Mouse (Mus musculus) natural killer cell, adult 2 months (primary cell): ENCODE data around the gene Ttc7.
A peak's percentile ranks its signal among the peaks of the same experiment; 100 is the strongest.
"Not testable (repeated sequence)": the region's sequence is repeated elsewhere in the genome, so short reads cannot be mapped to it uniquely, and the experiment has no call there.

Source experiments
- DNase-seq, 2 experiments: peaks; one replicate each; pipeline ENCODE4 v3.0.0; 2022; ENCODE audit warnings: low spot score in 2 of 2

The Ttc7 gene

DNA sequence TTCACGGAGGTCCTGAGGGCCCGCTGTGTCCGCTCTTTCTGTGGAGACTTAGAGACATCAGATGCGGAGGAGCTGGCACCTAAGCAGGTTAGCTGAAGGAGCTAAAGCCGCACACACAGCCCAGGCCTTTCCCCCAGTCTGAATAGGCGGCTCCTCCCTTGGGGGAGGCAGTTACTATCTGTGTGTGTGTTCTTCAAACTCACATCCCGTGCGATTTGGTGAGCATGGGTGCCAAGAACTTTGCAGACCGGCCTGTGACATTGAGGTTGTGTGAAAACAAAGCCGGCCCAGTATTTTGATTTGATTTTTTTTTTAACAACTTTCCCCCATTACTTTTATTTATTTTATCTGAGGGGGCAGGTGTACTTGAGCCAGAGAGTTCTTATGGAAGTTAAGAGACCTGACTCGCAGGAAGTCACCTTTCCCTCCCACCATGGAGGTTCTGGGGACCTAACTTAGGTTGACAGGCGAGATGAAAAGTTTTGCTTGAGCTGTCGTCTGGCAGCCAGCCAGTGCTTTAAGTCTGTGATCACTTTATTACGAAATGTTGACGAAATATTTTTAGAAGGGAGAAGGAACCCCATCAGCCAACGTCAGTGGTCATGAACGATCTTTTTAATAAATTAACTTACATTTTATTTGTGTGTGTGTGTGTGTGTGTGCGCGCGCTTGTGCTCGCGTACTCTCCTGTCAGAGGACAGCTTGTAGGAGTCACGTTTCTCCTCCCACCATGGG, 3.2 kb downstream of the Ttc7 start:
- peak in 1 of 2 experiments; percentile 23 for DNase-seq

DNA sequence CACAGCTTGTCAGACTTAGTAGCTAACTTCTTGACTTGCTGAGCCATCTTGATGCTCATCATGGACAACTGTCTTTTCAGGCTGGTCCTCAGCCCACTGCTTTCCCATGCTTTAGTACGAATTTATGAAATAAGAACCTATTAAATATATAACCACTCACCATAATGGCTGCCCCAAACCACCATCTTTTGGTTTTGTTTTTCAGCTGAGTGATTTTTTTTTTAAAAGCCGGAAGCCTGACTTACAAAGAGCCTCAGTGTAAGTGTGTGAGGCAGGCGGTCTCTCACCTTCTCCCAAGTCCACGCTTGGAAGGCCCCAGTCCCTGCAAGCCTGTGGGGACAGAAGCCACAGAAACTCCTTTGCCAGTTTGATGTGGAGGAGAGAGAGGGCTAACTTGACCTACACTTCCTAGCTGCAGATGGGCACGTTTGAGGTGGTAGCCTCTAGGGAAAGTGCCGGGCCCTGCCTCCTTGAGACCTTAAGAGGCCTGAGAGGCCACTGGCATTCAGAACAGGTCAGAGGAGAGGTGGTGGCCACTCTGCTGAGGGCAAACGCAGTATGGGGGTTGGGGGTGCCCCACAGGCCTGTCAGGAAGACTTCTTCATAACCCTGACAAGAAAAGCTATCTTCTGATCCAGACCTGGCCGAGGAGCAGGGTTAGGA, 3.9 kb downstream of the Ttc7 start:
- DNase-seq, result peak; percentile 30 to 43

DNA sequence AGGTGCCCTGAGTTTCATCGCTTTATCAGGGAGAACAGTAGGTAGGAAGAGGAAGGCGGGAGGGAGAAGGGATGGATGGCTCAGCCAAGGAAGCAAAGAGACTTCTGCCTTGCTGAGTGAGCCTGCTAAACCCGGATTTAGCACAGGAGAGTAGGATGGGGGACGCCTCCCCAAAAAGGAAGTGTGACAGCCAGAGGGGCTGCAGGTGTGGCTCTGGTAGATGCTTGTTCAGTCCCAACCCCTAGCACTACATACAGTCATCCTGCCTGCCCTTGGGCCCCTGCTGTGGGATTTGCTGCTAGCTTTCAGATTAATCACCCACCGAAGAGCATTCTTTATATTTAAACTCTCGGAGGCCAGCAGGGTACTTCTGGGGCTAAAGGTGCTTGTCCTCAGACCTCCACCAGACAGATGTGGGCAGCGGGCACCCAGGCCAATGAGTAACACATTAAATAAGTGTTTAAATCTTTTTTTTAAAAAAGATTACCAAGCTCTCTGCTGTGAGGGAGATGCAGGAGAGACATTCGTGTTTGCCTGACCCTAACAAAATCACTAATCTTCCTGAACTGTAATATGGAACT, 4.6 kb downstream of the Ttc7 start:
- no peak for DNase-seq

DNA sequence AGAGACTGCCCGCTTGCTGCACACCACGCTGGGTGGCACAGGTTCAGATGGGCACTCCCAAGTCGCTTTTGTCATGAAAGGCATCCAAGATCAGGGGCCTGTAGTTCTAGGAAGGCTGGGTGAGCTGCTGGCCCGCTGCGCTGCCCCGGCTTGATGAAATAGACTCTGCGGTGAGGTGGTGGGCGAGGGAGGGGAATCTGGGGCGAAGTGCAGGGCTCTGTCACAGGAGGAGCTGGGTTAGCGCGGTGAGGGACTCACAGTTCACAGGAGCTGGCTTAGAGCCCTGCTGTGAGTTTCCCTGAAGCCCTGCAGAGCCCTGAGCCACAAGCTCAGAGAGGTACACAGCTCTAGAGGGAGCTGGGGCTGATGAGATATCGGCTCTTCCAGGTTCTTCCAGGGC, 5.4 kb downstream of the Ttc7 start:
- DNase-seq, result no peak

DNA sequence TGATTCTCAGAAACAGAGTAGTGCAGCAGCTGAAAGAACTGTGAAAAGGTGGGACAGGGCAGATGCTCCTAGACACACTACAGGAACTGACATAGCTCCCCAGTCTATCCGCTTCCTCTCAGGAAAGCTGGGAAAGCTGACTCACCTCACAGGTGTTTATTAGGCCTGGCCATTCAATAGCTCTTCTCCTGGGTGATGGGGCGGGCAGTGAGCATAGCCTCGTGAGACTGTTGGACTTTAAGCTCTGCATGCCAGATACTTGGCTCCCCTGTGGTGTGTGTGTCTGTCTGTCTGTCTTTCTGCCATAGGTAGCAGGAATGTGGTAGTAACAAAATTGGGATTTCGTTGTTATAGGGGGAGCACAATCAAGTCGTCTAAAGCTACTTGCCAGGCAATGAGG, 6.7 kb downstream of the Ttc7 start:
- no peak for DNase-seq

DNA sequence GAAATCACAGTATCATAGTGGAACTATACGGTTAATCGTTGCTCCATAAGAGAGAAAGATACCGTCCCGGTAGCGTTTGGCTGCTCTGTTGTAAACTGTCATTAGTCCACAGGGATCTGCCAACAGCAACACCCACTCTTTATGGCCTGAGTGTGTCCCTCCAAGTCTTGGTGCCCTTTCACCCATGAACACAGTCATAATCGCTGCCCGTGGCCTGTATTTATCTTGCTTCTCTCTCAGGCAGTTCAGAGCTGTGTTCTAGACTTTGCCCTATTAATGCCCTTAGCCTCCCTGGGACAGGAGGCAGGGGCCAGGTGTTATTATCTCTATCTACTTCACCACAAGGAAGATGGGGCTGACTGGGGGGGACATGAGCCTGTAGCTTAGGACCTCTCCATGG, 8.4 kb downstream of the Ttc7 start:
- DNase-seq, result no peak

DNA sequence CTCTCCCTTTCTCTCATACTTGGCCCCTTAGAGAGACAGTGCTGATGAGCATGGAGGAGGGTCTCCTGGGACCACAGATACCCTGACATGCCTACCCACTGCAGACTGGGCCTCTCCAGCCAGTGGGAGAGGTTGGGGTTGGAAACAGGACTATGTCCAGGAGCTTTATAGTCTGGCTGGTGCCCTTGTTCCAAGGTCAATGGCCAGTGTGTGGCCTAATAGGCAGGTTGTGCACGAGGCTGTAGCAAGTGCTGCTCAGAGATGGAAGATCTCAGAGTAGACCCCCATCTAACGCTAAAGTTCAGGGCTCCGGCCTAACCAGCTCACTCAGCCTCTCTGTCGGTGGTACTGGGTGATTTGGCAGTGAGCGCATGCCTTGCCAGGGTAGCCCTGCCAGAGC, 9.1 kb downstream of the Ttc7 start:
- no peak for DNase-seq

DNA sequence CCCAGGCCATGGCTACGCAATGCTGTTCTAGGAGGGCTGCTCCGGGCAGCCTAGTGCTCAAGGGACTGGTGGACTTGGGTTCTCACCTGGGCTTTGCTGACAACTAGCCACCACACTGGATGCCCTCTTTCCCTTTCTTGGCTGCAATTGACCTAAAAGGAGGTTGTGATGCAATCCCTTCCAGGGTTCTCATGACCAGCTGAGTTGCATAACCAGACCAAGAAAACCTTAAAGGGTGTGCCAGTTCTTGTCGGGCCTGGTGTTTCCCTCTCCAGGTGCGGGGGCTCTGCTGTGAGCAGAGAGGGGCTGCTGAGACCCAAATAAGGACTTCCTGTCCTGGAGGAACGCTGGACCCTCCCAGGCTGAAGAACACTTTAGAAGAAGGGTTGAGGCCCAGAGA, 10.4 kb downstream of the Ttc7 start:
- no peak for DNase-seq

DNA sequence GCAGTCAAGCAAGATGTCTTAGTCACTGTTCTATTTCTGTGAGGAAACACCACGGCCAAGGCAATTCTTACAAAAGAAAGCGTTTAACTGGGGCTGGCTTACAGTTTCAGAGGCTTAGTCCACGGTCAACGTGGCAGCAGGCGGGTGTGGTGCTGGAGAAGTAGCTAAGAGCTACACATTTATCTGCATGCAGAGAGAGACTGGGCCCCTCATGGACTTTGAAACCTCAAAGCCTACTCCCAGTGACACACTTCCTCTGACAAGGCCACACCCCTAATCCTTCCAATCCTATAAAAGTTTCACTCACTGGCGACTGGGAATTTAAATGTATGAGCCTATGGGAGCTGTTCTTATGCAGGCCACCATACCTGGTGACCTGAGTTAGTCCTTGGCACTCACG, 13.1 kb downstream of the Ttc7 start:
- no peak for DNase-seq

DNA sequence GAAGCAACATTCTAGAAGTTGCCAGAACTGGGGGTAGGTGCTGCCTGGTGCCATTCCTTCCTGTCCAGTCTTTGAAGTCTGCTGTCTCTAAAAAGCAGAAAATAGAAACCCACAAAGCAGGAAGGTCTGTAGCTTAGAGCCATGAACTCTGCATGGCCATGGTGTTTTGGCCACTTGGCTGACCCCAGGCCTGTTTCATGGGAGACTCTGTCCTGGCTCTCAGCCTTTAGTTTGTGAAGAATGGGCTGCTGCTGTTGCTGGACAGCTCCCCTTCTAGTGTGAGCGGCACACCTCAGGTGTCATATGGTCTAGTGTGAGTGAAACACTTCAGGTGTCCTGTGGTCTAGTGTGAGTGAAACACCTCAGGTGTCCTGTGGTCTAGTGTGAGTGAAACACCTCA, 14.0 kb downstream of the Ttc7 start:
- DNase-seq, result not testable (repeated sequence)

DNA sequence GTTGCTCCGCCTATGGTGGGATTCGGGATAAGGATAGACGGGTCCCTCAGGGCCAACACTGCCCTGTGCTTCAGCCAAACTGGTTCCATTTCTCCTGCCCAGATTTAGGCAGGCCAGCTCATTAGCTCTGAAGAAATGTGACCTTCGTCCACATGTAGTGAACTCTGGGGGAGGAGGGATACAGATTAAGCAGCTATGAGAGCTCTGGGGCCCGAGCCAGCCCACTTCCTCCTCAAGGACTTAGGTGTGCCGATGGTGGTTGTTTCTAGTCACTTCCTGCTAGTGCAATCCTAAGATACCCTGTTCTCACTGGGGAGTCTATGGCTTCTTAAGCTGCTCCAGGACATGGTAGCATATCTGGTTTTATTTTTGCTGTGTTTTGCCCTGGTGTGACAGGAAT, 16.3 kb downstream of the Ttc7 start:
- DNase-seq, result peak; percentile 54 to 59

DNA sequence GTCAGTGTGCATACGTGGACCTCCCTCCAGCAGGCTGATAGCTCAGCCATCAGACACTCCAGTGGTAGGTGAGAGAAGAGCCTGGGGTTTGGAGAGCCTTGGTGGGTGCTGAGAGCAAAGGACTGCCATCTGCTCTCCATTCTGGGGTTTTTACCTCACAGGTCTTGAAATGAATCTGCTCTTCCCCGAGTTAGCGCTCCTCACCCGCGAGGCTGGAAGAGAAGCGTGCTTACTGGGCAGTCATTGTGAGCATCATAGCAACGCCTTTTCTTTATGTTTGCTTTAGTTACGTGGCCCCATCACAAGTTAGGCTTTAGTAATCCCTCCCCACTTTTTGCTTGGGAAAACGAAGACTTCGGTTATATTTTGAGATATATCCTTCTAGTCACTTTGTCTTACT, 17.7 kb downstream of the Ttc7 start:
- DNase-seq, result no peak

DNA sequence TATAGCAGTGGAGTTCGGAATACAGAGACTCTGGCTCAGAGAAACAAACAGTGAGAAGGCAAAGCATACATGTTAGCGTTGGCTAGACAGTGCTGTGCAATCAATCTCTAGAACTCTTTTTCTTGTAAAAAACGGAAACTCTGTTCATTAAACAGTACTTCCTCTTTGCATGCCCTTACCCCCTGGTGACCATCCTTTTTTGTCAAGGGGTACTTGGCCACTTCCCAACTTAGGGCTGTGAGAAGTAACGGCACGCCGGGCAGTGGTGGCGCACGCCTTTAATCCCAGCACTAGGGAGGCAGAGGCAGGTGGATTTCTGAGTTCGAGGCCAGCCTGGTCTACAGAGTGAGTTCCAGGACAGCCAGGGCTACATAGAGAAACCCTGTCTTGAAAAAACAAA, 18.9 kb downstream of the Ttc7 start:
- peak in 1 of 2 experiments; percentile 56 for DNase-seq

DNA sequence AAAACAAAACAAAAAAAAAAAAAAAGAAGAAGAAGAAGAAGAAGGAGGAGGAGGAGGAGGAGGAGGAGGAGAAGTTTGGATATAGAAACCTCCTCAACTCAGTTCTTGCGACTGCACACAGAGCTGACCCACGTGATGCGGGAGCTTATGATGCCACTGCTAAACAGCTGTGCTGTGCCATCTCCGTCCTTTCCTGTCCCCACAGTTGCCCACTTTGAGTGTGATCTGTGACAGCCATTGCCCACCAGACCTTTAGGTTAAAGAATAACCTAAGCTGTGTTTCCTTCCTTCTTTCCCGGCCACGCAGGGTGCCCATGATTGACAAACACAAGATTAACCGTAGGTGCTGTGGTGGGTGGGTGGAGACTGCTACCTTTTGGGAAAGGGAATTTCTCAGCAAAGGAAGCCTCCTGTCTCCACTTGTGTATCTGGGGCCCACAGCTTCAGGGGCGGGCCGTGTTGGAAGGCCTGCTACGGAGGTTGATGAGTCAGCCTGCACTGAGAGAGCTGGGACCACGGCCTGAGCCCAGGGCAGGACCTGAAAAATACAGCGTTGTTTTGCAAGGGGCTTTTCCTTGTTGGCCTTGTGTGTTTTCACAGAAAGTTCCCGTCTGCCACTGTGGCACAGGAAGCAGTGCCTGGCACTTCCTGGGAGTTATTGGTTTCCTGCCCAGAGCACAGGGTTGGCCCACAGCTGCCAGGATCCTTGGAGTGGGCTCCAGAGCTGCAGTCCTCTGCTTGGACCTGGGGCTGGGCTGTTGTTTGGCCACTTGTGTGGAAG, 19.5 kb downstream of the Ttc7 start:
- DNase-seq, result peak; percentile 31 to 41

DNA sequence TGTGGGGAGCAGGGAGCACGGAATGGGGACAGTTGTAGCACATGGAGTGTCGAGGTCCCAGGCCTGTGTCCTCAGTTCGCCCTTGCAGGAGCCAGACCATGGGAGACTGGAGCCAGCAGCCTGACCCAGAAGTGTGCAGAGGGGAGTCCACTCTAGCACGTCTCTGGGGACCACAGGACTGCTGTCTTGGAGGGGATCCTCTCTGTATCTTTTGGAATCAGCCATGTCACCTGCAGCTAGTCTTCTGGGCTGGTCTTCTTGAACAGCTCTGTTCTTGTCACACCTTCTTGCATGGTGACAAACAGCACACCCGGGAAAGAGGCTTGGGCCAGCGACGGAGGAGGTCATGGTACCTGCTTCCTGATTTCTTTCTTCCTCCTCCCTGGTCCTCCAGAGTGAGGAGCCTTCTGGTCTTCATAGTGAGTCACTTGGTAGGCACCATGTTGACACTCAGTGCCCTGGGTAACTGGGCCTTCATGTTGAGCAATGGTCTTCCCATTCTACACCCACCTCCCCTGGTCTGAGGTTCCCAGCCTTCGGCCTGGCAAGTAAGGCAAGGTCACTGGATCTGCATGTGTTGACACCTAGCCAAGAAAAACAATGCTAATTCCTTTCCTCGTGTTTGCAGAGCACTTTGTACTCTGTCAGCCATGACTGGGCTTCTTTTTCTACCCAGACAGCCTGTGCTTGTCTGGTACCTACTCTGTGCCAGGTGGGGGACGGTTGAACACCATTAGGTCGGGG, 21.6 kb downstream of the Ttc7 start:
- no peak for DNase-seq

DNA sequence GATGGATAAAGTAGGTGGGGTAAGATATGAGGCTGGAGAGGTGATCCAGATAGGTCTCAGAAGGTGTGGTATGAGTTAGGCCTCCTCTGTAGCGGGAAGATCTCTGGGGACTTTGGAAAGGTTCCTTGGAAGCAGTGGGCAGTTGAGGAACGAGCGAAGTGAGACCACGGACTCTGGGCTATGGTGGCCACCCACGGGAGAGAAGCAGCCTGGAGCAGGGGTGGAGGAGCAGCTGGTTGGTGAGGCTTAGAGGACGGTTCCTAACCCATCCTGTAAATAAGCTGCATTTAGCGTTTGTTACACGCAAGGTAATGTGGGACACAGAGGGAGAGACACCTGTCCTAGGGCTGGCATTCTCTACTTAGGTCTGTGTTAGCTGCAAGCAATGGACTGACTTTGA, 22.4 kb downstream of the Ttc7 start:
- no peak for DNase-seq

DNA sequence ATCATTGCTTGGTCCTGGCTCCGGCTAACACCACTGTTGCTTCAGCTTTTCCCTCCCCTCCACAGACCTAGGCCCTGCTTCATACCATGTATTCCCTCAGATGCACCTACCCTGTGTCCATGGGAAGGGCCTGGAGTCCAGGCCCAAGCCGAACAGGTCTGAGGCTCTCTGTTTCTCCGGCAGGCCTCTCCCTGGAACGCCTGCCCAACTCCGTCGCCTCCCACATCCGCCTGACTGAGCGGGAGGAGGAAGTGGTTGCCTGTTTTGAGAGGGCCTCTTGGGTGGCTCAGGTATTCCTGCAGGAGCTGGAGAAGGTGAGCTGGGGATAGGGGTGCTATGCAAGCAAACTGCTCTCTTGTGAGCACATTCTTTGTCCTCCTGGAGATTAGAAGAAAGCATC, 24.1 kb downstream of the Ttc7 start:
- DNase-seq, result no peak

DNA sequence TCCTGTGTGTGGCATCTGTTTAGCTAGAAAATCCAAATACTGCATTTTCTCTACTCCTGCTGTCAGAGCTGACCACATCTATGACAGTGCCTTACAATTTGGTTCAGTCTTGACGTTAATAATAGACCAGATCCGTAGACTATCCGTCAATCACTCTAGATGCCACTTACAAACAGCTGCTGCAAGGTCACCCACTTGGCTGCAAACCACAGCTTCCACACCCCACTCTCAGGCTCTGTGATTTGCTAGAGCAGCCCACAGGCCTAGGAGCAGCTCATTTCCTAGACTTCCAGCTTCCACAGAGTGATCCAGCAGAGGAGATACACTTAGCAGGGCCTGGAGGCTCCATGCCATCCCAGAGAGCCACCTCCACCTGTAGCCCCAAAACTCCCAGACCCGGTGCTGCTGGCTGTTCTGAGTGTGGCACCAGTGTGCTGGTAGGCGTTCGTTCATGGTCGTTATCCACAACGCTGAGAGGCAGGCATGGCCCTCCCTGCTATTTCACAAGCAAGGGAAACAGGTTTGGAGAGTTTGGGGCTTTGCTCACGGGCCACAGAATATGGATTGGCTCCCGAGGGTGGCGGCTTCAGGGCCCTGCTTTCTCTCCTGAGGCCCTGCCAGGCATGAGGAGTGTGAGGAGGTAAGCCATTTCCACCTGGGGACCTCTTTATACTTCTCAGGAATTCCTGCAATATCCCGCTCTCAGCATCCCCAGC, 26.5 kb downstream of the Ttc7 start:
- no peak for DNase-seq

DNA sequence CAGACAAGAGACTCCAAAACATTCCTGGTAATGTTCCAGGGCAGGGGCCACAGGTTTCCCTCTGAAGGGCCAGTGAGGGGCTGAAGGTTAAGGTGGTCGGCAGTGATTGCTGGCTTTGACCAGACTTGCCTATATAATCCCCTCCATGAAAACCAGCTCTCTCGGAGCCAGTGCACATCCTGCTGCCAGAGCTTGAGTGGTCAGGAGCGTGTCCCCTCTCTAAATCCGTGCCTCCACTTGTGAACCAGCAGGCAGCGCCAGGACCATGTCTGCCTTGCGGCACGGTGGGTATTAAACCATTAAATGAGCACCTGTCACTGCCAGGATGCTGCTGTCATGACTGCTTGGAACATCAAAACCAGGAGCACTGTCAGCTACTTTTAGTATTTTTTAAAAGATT, 27.8 kb downstream of the Ttc7 start:
- no peak for DNase-seq

DNA sequence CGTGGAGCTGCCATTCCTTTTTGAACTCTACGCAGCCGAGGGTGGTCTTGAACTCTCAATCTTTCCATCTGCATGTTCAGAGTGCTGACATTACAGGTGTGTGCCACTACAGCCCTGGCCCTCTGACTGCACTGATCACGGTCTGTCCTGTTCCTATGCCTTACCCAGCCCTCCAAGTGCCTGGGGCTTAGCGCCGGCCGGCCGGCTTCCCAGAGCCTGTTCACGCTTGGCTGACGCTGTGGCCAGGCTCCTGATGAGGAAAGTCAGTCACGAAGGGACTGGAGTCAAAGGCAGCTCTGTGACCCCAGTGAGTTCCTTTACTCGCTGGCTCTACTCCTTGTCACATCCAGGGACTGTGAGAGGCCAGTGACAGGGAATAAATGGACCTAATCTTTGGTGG, 29.7 kb downstream of the Ttc7 start:
- no peak for DNase-seq
